Mouse (Mus musculus): ENCODE results near the gene Morc3. TPM values are rescaled to one million over a fixed set of nuclear protein-coding genes. Genes with fewer than 3 reads are reported as not detected.

Morc3 gene
- polyA plus RNA-seq, 1 experiment from 2014 or later: 27.0 TPM

DNA sequence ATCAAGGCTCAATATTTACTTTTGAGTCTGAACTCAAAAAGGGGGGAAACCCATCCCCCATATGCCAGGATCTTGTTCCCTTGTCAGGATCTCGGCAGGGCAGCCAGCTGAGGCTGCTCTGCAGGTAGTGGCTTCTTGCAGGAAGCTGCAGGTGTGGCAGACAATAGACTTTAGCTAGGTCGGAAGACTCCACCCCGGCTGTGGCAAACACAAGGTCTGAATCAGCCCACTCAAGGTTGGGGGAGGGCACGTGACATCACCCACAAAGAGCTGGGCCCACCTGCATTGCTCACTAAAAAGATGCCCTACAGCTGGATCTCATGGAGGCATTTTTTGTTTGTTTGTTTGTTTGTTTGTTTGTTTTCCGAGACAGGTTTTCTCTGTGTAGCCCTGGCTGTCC is 75.8 kb downstream of the Morc3 start:
- Histone ChIP-seq H3K4me3 (replicated peaks; ENCODE audit: low read depth, low read length) (no peak overlapping the region), H3K9ac (ENCODE audit: low read depth, low read length) (no peak overlapping the region), H3K36me3 (ENCODE audit: insufficient read depth, low read length) (no peaks in the 10 kb centered on the region), H3K9me3 (replicated peaks; ENCODE audit: low read length) (no peaks in the 10 kb centered on the region), H3K27ac (peak overlapping the region; percentile 55), H3K27me3 (ENCODE audit: insufficient read depth, low read length) (no peaks in the 10 kb centered on the region), H3K4me2 (ENCODE audit: low read length) (no peak overlapping the region), H3K4me1 (replicated peaks; ENCODE audit: insufficient read depth, low read length) (0 out of 2 replicates have a peak, but pooled peaks cover 3% of the 10 kb centered on the region)
- ATAC-seq (replicated peaks; ENCODE audit: low FRiP score, low read depth): no peak
- DNase-seq (ENCODE audit: low spot score): no peak
- TF ChIP-seq CTCF (IDR thresholded peaks at IDR 0.05; ENCODE audit: low read depth): no peak
- 71% methylated on average over 5 of the region's 5 CpGs for whole genome bisulfite sequencing

DNA sequence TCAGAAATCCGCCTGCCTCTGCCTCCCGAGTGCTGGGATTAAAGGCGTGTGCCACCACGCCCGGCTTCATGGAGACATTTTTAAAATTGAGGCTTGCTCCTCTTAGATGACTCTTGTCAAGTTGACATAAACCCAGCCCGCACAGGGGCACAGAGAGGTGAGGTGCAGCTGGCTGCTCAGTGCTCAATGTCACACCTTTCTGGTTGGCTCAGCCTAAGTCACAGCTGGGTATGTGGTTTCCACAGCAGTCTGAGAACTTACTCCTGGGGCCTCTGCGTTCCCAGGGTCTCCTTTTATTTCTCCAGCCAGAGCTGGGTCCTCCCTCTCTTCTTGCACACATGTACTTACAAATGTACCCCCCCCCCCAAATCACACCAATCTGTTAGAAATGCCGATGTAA is 76.3 kb downstream of the Morc3 start:
- ATAC-seq (replicated peaks; ENCODE audit: low FRiP score, low read depth) (no peak), DNase-seq (ENCODE audit: low spot score) (no peak)
- 88% methylated on average over 8 of the region's 8 CpGs for WGBS
- TF ChIP-seq CTCF (IDR thresholded peaks at IDR 0.05; ENCODE audit: low read depth): no peak
- no peak overlapping the region for H3K4me3 ChIP-seq (replicated peaks; ENCODE audit: low read depth, low read length)
- no peak overlapping the region for H3K4me2 ChIP-seq (ENCODE audit: low read length)
- no peak overlapping the region for H3K27ac ChIP-seq
- no peaks in the 10 kb centered on the region for H3K27me3 ChIP-seq (ENCODE audit: insufficient read depth, low read length)
- 0 out of 2 replicates have a peak, but pooled peaks cover 3% of the 10 kb centered on the region for H3K4me1 ChIP-seq (replicated peaks; ENCODE audit: insufficient read depth, low read length)
- H3K9ac ChIP-seq (ENCODE audit: low read depth, low read length): no peak overlapping the region
- H3K9me3 ChIP-seq (replicated peaks; ENCODE audit: low read length): no peaks in the 10 kb centered on the region
- no peaks in the 10 kb centered on the region for H3K36me3 ChIP-seq (ENCODE audit: insufficient read depth, low read length)

DNA sequence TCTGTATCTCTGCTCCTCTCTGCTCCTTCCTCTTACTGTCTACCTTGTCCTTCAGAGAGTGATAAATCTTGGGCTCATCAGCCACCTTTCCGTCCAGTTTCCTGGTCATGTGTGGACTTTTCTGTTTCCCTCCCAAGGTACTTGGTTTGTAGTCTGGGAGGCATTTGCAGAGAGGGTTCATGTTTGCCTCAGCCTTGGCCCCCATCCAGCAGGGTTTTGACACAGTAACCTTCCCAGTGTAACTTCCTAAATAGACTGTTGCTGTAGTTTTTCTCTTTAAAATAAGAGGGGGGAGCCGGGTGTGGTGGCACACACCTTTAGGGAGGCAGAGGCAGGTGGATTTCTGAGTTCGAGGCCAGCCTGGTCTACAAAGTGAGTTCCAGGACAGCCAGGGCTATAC is 78.0 kb downstream of the Morc3 start:
- Histone ChIP-seq H3K9me3 (replicated peaks; ENCODE audit: low read length) (no peaks in the 10 kb centered on the region), H3K36me3 (ENCODE audit: insufficient read depth, low read length) (no peaks in the 10 kb centered on the region), H3K27ac (no peak overlapping the region), H3K9ac (ENCODE audit: low read depth, low read length) (no peak overlapping the region), H3K4me3 (replicated peaks; ENCODE audit: low read depth, low read length) (no peak overlapping the region), H3K27me3 (ENCODE audit: insufficient read depth, low read length) (no peaks in the 10 kb centered on the region), H3K4me1 (replicated peaks; ENCODE audit: insufficient read depth, low read length) (0 out of 2 replicates have a peak, but pooled peaks cover 3% of the 10 kb centered on the region), H3K4me2 (ENCODE audit: low read length) (no peak overlapping the region)
- ATAC-seq (replicated peaks; ENCODE audit: low FRiP score, low read depth): no peak
- 70% methylated on average over 3 of the region's 3 CpGs for WGBS
- no peak for DNase-seq (ENCODE audit: low spot score)
- no peak for TF ChIP-seq CTCF (IDR thresholded peaks at IDR 0.05; ENCODE audit: low read depth)

DNA sequence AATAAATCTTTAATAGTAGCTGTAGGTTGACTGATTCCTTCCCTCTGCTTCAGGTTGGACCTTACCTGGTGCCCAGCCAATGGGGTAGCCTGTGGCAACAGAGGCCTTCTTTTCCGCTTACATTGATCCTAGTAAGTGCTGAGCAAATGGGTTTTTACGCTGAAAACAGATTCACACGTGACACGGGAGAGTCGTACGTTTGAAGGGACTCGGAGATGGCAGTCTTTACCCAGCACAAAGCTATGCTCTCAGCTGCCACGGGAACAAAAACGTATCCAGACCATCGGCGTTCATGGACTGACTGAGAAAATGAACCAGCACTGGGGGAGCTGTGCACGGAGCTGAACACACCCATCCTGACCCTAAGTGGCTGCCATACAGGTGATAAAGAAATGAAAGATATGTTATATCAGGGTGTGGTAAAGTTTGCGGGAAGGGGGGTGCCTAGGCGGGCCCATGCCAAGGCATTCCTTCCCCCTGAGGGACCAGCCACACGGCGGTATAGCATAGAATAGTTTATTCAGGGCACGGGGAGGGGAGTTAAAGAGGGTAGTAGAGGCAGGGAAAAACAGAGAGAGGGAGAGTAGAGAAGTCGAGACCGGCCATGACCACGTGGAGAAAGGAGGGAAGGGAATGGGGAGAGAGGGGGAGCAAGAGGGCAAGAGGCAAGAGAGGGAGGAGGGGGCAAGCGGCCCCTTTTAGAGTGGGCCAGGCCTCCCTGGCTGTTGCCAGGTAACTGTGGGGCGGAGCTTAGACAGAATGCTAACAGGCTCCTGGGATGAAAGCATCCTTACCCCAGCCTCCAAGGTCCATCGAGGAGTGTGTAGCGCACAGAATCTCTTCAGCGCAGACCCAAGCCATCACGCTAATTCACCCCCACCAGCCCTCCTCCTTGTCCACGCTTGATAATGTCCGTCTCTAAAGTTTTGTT is 79.1 kb downstream of the Morc3 start:
- H3K27ac ChIP-seq: peak overlapping the region; percentile 54; the same call in 1 of the 2 replicates
- no peak overlapping the region for H3K9ac ChIP-seq (ENCODE audit: low read depth, low read length)
- no peaks in the 10 kb centered on the region for H3K9me3 ChIP-seq (replicated peaks; ENCODE audit: low read length)
- H3K4me1 ChIP-seq (replicated peaks; ENCODE audit: insufficient read depth, low read length): 0 out of 2 replicates have a peak, but pooled peaks cover 3% of the 10 kb centered on the region
- no peak for DNase-seq (ENCODE audit: low spot score)
- H3K4me3 ChIP-seq (replicated peaks; ENCODE audit: low read depth, low read length): no peak overlapping the region
- no peaks in the 10 kb centered on the region for H3K36me3 ChIP-seq (ENCODE audit: insufficient read depth, low read length)
- no peaks in the 10 kb centered on the region for H3K27me3 ChIP-seq (ENCODE audit: insufficient read depth, low read length)
- WGBS: 73% methylated on average over 28 of the region's 28 CpGs
- no peak overlapping the region for H3K4me2 ChIP-seq (ENCODE audit: low read length)
- TF ChIP-seq CTCF (IDR thresholded peaks at IDR 0.05; ENCODE audit: low read depth): no peak
- ATAC-seq (replicated peaks; ENCODE audit: low FRiP score, low read depth): no peak

DNA sequence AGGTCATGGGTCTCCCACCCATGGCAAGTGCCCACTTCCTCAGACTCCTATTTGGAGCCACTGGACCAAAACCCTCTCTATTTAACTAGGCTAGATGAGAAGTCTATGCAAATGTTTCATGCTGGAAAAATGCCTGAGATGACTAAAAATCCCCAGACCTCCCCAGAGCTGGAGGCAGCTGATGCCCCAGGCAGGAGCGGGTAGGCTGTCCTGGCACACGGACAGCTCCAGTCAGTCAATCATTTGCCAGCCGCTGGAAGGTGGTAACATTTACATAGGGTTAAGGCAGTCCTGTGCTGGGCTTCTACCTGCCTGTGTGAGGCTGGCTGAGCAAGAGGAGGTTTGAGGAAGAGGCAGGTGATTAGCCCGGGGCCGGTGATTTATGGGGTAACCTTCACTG is 80.2 kb downstream of the Morc3 start:
- H3K27ac ChIP-seq: peak overlapping the region; percentile 54
- H3K4me3 ChIP-seq (replicated peaks; ENCODE audit: low read depth, low read length): no peak overlapping the region
- no peak overlapping the region for H3K4me2 ChIP-seq (ENCODE audit: low read length)
- no peaks in the 10 kb centered on the region for H3K9me3 ChIP-seq (replicated peaks; ENCODE audit: low read length)
- no peaks in the 10 kb centered on the region for H3K27me3 ChIP-seq (ENCODE audit: insufficient read depth, low read length)
- no peak for TF ChIP-seq CTCF (IDR thresholded peaks at IDR 0.05; ENCODE audit: low read depth)
- DNase-seq (ENCODE audit: low spot score) (peak; percentile 54), ATAC-seq (replicated peaks; ENCODE audit: low FRiP score, low read depth) (peak; percentile 95)
- no peaks in the 10 kb centered on the region for H3K4me1 ChIP-seq (replicated peaks; ENCODE audit: insufficient read depth, low read length)
- H3K9ac ChIP-seq (ENCODE audit: low read depth, low read length): no peak overlapping the region
- H3K36me3 ChIP-seq (ENCODE audit: insufficient read depth, low read length): no peaks in the 10 kb centered on the region
- 19% methylated on average over 5 of the region's 5 CpGs for WGBS

DNA sequence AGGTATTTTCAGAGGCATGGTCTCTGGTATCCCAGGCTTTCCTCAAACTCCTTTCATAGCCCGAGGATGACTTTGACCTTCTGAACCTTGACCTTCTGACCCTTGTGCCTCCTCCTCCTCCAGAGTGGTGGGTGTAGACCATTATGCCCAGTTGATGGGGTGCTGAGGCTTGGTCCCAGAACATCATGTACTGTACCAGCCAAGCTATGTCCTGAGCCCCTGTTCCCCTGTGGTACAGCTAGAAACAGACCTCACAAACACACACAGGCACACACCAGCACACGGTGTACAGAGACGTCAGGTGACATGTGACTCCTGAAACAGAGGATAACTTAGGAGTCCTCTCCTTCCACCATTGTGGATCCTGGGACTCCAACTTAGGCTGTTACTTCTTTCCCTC is 80.9 kb downstream of the Morc3 start:
- Histone ChIP-seq H3K27me3 (ENCODE audit: insufficient read depth, low read length) (no peaks in the 10 kb centered on the region), H3K36me3 (ENCODE audit: insufficient read depth, low read length) (no peaks in the 10 kb centered on the region), H3K27ac (no peak overlapping the region), H3K4me1 (replicated peaks; ENCODE audit: insufficient read depth, low read length) (no peaks in the 10 kb centered on the region), H3K9me3 (replicated peaks; ENCODE audit: low read length) (no peaks in the 10 kb centered on the region), H3K9ac (ENCODE audit: low read depth, low read length) (no peak overlapping the region), H3K4me3 (replicated peaks; ENCODE audit: low read depth, low read length) (no peak overlapping the region), H3K4me2 (ENCODE audit: low read length) (no peak overlapping the region)
- WGBS: 41% methylated on average over 3 of the region's 3 CpGs
- no peak for DNase-seq (ENCODE audit: low spot score)
- no peak for TF ChIP-seq CTCF (IDR thresholded peaks at IDR 0.05; ENCODE audit: low read depth)
- peak; percentile 25; the same call in 1 of the 2 replicates for ATAC-seq (replicated peaks; ENCODE audit: low FRiP score, low read depth)
